Mouse (Mus musculus): ENCODE measurements at regions not wholly inside any gene's neighbourhood (a gene's known extent, or its start where the extent isn't known, plus 50 kb on each side); places are given as distances from the start of the nearest gene placed in this dataset.

DNA sequence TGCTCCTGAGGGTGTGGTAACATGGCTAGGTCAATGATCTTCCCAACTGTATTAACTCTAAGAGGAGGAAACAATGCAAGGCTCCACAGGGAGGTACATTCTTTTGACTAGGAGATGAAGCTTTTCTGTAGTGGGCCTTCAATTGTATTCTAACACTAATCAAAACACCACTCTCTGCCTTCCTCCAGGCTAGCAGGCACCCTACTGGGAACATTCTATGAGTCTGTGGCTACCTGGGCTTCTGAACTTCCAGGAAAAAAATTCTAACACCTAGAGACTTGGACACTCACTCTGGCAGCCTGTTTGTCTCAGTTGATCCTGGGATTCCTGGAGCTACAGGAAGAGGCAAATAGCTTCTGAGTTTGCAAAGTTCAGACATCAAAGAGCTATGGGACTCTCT is 113.8 kb downstream of the Car2 start:
- ATAC-seq, result no peak
- Histone ChIP-seq H3K4me3 (ENCODE audit: low read length) (no peak overlapping the region), H3K4me2 (ENCODE audit: low read length) (no peak overlapping the region)

GRCm38 (mm10) chr3:15000657-15001056 is 114.6 kb downstream of the Car2 start:
- H3K27me3 ChIP-seq (replicated peaks; ENCODE audit: control insufficient read depth, insufficient read depth, low read length), result no peaks in the 10 kb centered on the region
- H3K27ac ChIP-seq (ENCODE audit: low read depth, low read length), result no peak overlapping the region
- 14% methylated on average over 3 of the region's 3 CpGs for WGBS
- H3K9ac ChIP-seq (ENCODE audit: low read depth, low read length), result no peak overlapping the region
- no peak for ATAC-seq
- H3K4me2 ChIP-seq (ENCODE audit: low read length), result no peak overlapping the region
- H3K4me3 ChIP-seq (ENCODE audit: low read length), result no peak overlapping the region
- H3K9me3 ChIP-seq (ENCODE audit: control insufficient read depth, low read length), result no peaks in the 10 kb centered on the region
- H3K4me1 ChIP-seq (ENCODE audit: control insufficient read depth, insufficient read depth, low read depth, low read length), result no peaks in the 10 kb centered on the region
- no peaks in the 10 kb centered on the region for H3K36me3 ChIP-seq (ENCODE audit: control insufficient read depth, insufficient read depth, low read length)

More for the DNA sequence above, 113.8 kb downstream of the Car2 start:
- Histone ChIP-seq H3K27ac (ENCODE audit: low read depth, low read length) (no peak overlapping the region), H3K9me3 (ENCODE audit: control insufficient read depth, low read length) (no peaks in the 10 kb centered on the region), H3K27me3 (replicated peaks; ENCODE audit: control insufficient read depth, insufficient read depth, low read length) (no peaks in the 10 kb centered on the region), H3K4me1 (ENCODE audit: control insufficient read depth, insufficient read depth, low read depth, low read length) (no peaks in the 10 kb centered on the region), H3K36me3 (ENCODE audit: control insufficient read depth, insufficient read depth, low read length) (no peaks in the 10 kb centered on the region), H3K9ac (ENCODE audit: low read depth, low read length) (no peak overlapping the region)

GRCm38 (mm10) chr3:15007821-15008220 is 121.7 kb downstream of the Car2 start:
- no peak overlapping the region for H3K4me2 ChIP-seq (ENCODE audit: low read length)
- no peak overlapping the region for H3K4me3 ChIP-seq (ENCODE audit: low read length)
- H3K9me3 ChIP-seq (ENCODE audit: control insufficient read depth, low read length), result no peaks in the 10 kb centered on the region
- H3K36me3 ChIP-seq (ENCODE audit: control insufficient read depth, insufficient read depth, low read length), result no peaks in the 10 kb centered on the region
- 77% methylated on average over 3 of the region's 3 CpGs for WGBS
- H3K9ac ChIP-seq (ENCODE audit: low read depth, low read length), result no peak overlapping the region
- no peak for ATAC-seq
- no peaks in the 10 kb centered on the region for H3K4me1 ChIP-seq (ENCODE audit: control insufficient read depth, insufficient read depth, low read depth, low read length)
- no peaks in the 10 kb centered on the region for H3K27me3 ChIP-seq (replicated peaks; ENCODE audit: control insufficient read depth, insufficient read depth, low read length)
- no peak overlapping the region for H3K27ac ChIP-seq (ENCODE audit: low read depth, low read length)

- WGBS, result 92% methylated on average over 1 of the region's 1 CpGs
- Histone ChIP-seq H3K36me3 (ENCODE audit: control insufficient read depth, insufficient read depth, low read length) (no peaks in the 10 kb centered on the region), H3K27ac (ENCODE audit: low read depth, low read length) (no peak overlapping the region), H3K4me3 (ENCODE audit: low read length) (no peak overlapping the region), H3K9me3 (ENCODE audit: control insufficient read depth, low read length) (no peaks in the 10 kb centered on the region), H3K4me1 (ENCODE audit: control insufficient read depth, insufficient read depth, low read depth, low read length) (no peaks in the 10 kb centered on the region), H3K27me3 (replicated peaks; ENCODE audit: control insufficient read depth, insufficient read depth, low read length) (no peaks in the 10 kb centered on the region), H3K9ac (ENCODE audit: low read depth, low read length) (no peak overlapping the region), H3K4me2 (ENCODE audit: low read length) (no peak overlapping the region)
- ATAC-seq, result no peak
These were observed 122.4 kb downstream of the Car2 start for GRCm38 (mm10) chr3:15008501-15008900.

GRCm38 (mm10) chr3:15009747-15010146 is 123.7 kb downstream of the Car2 start:
- ATAC-seq, result no peak
- 89% methylated on average over 2 of the region's 2 CpGs for WGBS
- no peak overlapping the region for H3K9ac ChIP-seq (ENCODE audit: low read depth, low read length)
- H3K27me3 ChIP-seq (replicated peaks; ENCODE audit: control insufficient read depth, insufficient read depth, low read length), result no peaks in the 10 kb centered on the region
- H3K9me3 ChIP-seq (ENCODE audit: control insufficient read depth, low read length), result no peaks in the 10 kb centered on the region
- H3K36me3 ChIP-seq (ENCODE audit: control insufficient read depth, insufficient read depth, low read length), result no peaks in the 10 kb centered on the region
- no peak overlapping the region for H3K4me2 ChIP-seq (ENCODE audit: low read length)
- no peak overlapping the region for H3K27ac ChIP-seq (ENCODE audit: low read depth, low read length)
- no peaks in the 10 kb centered on the region for H3K4me1 ChIP-seq (ENCODE audit: control insufficient read depth, insufficient read depth, low read depth, low read length)
- no peak overlapping the region for H3K4me3 ChIP-seq (ENCODE audit: low read length)

DNA sequence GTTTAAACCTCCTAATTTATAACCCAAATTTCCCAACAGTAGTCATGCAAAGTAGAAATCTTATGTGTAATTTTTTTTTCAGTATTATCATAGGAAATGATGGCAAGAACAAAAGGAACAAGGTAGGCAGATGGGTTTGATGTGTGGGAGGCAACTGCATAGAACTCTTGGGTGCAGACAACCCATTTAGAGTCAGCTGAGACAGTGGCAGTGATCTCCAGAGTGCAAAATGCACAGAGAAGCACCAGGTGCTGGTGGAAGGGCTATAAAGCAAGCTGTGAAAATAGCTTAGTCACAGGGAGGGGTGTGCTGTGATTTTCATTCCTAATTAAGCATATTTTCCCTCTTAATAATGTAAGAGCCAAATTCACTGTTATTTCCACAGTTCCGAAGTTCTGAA is 130.5 kb downstream of the Car2 start:
- no peak overlapping the region for H3K27ac ChIP-seq (ENCODE audit: low read depth, low read length)
- H3K9me3 ChIP-seq (ENCODE audit: control insufficient read depth, low read length), result no peaks in the 10 kb centered on the region
- H3K4me3 ChIP-seq (ENCODE audit: low read length), result no peak overlapping the region
- no peaks in the 10 kb centered on the region for H3K4me1 ChIP-seq (ENCODE audit: control insufficient read depth, insufficient read depth, low read depth, low read length)
- no peaks in the 10 kb centered on the region for H3K36me3 ChIP-seq (ENCODE audit: control insufficient read depth, insufficient read depth, low read length)
- no peaks in the 10 kb centered on the region for H3K27me3 ChIP-seq (replicated peaks; ENCODE audit: control insufficient read depth, insufficient read depth, low read length)
- H3K4me2 ChIP-seq (ENCODE audit: low read length), result no peak overlapping the region
- ATAC-seq, result no peak
- H3K9ac ChIP-seq (ENCODE audit: low read depth, low read length), result no peak overlapping the region
- WGBS, result 75% methylated on average over 1 of the region's 1 CpGs

DNA sequence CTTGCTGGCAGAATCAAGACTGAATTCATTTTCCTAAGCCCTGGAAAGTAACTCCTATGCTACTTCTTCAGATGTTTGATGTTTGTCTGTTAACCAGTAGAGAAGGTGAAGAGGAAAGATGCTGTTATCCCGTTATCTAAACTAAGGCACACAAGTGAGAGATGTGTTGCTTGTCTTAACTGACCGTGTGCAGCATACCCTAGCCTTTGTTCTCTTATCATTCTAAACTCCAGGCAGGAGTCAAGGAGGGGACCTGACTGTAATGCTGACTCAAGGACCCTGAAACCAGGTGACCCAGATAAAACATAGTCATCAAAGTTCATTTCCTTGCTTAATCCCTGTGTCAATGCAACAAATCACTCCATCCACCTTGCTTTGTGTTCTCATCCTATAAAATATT is 136.7 kb downstream of the Car2 start:
- H3K4me2 ChIP-seq (ENCODE audit: low read length), result no peak overlapping the region
- 89% methylated on average over 2 of the region's 2 CpGs for WGBS
- no peak for ATAC-seq
- no peaks in the 10 kb centered on the region for H3K27me3 ChIP-seq (replicated peaks; ENCODE audit: control insufficient read depth, insufficient read depth, low read length)
- H3K4me3 ChIP-seq (ENCODE audit: low read length), result no peak overlapping the region
- no peaks in the 10 kb centered on the region for H3K9me3 ChIP-seq (ENCODE audit: control insufficient read depth, low read length)
- no peaks in the 10 kb centered on the region for H3K36me3 ChIP-seq (ENCODE audit: control insufficient read depth, insufficient read depth, low read length)
- no peaks in the 10 kb centered on the region for H3K4me1 ChIP-seq (ENCODE audit: control insufficient read depth, insufficient read depth, low read depth, low read length)
- H3K9ac ChIP-seq (ENCODE audit: low read depth, low read length), result no peak overlapping the region
- H3K27ac ChIP-seq (ENCODE audit: low read depth, low read length), result no peak overlapping the region

- no peaks in the 10 kb centered on the region for H3K4me1 ChIP-seq (ENCODE audit: control insufficient read depth, insufficient read depth, low read depth, low read length)
- no peaks in the 10 kb centered on the region for H3K9me3 ChIP-seq (ENCODE audit: control insufficient read depth, low read length)
- no peak for ATAC-seq
- no peak overlapping the region for H3K4me3 ChIP-seq (ENCODE audit: low read length)
- H3K27ac ChIP-seq (ENCODE audit: low read depth, low read length), result no peak overlapping the region
- 89% methylated on average over 7 of the region's 7 CpGs for WGBS
- no peak overlapping the region for H3K4me2 ChIP-seq (ENCODE audit: low read length)
- no peaks in the 10 kb centered on the region for H3K36me3 ChIP-seq (ENCODE audit: control insufficient read depth, insufficient read depth, low read length)
- H3K9ac ChIP-seq (ENCODE audit: low read depth, low read length), result no peak overlapping the region
- H3K27me3 ChIP-seq (replicated peaks; ENCODE audit: control insufficient read depth, insufficient read depth, low read length), result no peaks in the 10 kb centered on the region
These were observed 154.9 kb downstream of the Car2 start for GRCm38 (mm10) chr3:15040866-15041528.

GRCm38 (mm10) chr3:15053968-15054367 is 167.9 kb downstream of the Car2 start:
- Histone ChIP-seq H3K4me1 (ENCODE audit: control insufficient read depth, insufficient read depth, low read depth, low read length) (no peaks in the 10 kb centered on the region), H3K4me2 (ENCODE audit: low read length) (no peak overlapping the region), H3K4me3 (ENCODE audit: low read length) (no peak overlapping the region), H3K27ac (ENCODE audit: low read depth, low read length) (no peak overlapping the region), H3K9me3 (ENCODE audit: control insufficient read depth, low read length) (peaks cover 8% of the 10 kb centered on the region), H3K36me3 (ENCODE audit: control insufficient read depth, insufficient read depth, low read length) (no peaks in the 10 kb centered on the region), H3K9ac (ENCODE audit: low read depth, low read length) (no peak overlapping the region), H3K27me3 (replicated peaks; ENCODE audit: control insufficient read depth, insufficient read depth, low read length) (no peaks in the 10 kb centered on the region)
- WGBS, result 73% methylated on average over 3 of the region's 3 CpGs
- no peak for ATAC-seq
